Mouse (Mus musculus) left cerebral cortex, postnatal 25 days (tissue): ENCODE data around the gene Pex12. TPM values are rescaled to one million over a fixed set of nuclear protein-coding genes. Genes with fewer than 3 reads are reported as not detected.
"Not testable (repeated sequence)": the region's sequence is repeated elsewhere in the genome, so short reads cannot be mapped to it uniquely, and the experiment has no call there.

Experiments used
- DNase-seq, 2 experiments: peaks; one replicate each; pipeline ENCODE4 v3.0.0; 2022; ENCODE audit warnings: low spot score in 2 of 2, mixed read lengths in 1 of 2
- intact Hi-C: fragments of 180-260 bp; cut with DNase I; formaldehyde crosslinking; loops from one replicate; pipeline ENCODE4 v1.15.1; 2025
- total RNA-seq, 2 experiments: library from RNA; stranded (reverse); gene quantifications; 2 replicates each; pipeline ENCODE4 v1.2.3; 2021

The Pex12 gene
- total RNA-seq, 2 experiments from 2014 or later = 9.5 to 11.6 TPM

GRCm38 (mm10) chr11:83291375-83292250 lies 10.8 kb downstream of the Pex12 start:
- peak; percentile 94 to 98 for DNase-seq
- intact Hi-C loops = no loop called here

GRCm38 (mm10) chr11:83289633-83290032 lies 12.8 kb downstream of the Pex12 start:
- intact Hi-C loops = no loop called here
- no peak for DNase-seq

GRCm38 (mm10) chr11:83289036-83289435 lies 13.3 kb downstream of the Pex12 start:
- intact Hi-C loops = no loop called here
- DNase-seq = no peak

GRCm38 (mm10) chr11:83286566-83286965 lies 15.8 kb downstream of the Pex12 start, which contains the start of gene Slfn14:
Gene Slfn14, minus strand, starts transcription at chr11:83286726.
- intact Hi-C loops = no loop called here
- DNase-seq = no peak

GRCm38 (mm10) chr11:83285627-83286026 lies 16.8 kb downstream of the Pex12 start:
- no peak for DNase-seq
- intact Hi-C loops = no loop called here

GRCm38 (mm10) chr11:83282084-83282483 lies 20.3 kb downstream of the Pex12 start:
- intact Hi-C loops = no loop called here
- no peak for DNase-seq

- no peak for DNase-seq
- intact Hi-C loops = no loop called here
Measured at GRCm38 (mm10) chr11:83279691-83280090, 22.7 kb downstream of the Pex12 start.

- DNase-seq = no peak
- intact Hi-C loops = no loop called here
Measured at GRCm38 (mm10) chr11:83279024-83279423, 23.4 kb downstream of the Pex12 start.

GRCm38 (mm10) chr11:83276251-83276650 lies 26.1 kb downstream of the Pex12 start:
- intact Hi-C loops = no loop called here
- no peak for DNase-seq

GRCm38 (mm10) chr11:83271951-83272843 lies 30.2 kb downstream of the Pex12 start:
- intact Hi-C loops = no loop called here
- DNase-seq = peak in 1 of 2 experiments; percentile 45

GRCm38 (mm10) chr11:83271151-83271950 lies 31.0 kb downstream of the Pex12 start:
- DNase-seq = peak; percentile 79 to 87
- intact Hi-C loops = no loop called here

GRCm38 (mm10) chr11:83270842-83271150 lies 31.6 kb downstream of the Pex12 start:
- no peak for DNase-seq
- intact Hi-C loops = no loop called here

GRCm38 (mm10) chr11:83263146-83263545 lies 39.2 kb downstream of the Pex12 start:
- DNase-seq = no peak
- intact Hi-C loops = loop anchor here (5.0 kb wide), 1 partner anchor 346 kb away; no protein-coding TSS in a partner anchor

- DNase-seq = no peak
- intact Hi-C loops = loop anchor here (5.0 kb wide), 1 partner anchor 345 kb away; no protein-coding TSS in a partner anchor
Measured at GRCm38 (mm10) chr11:83262673-83263072, 39.7 kb downstream of the Pex12 start.

GRCm38 (mm10) chr11:83257211-83257610 lies 45.2 kb downstream of the Pex12 start:
- intact Hi-C loops = not testable (repeated sequence)

More at GRCm38 (mm10) chr11:83257211-83257610, 45.2 kb downstream of the Pex12 start:
- DNase-seq = not testable (repeated sequence)

Other genes with a start within 250 kb of the Pex12 start
- 1 to 10 TPM; 1.3 to 1.6 TPM for gene Slfn2, start 237.5 kb downstream of the Pex12 start, total RNA-seq
- gene Slfn1, start 185.7 kb downstream of the Pex12 start, total RNA-seq = not detected
- not detected for gene Slfn4, start 127.4 kb downstream of the Pex12 start, total RNA-seq
- under 1 TPM; 0.28 to 0.37 TPM for gene Slfn3, start 111.3 kb downstream of the Pex12 start, total RNA-seq
- not detected for gene Slfn14, start 15.9 kb downstream of the Pex12 start, total RNA-seq
- gene Ap2b1, start 3.6 kb downstream of the Pex12 start, total RNA-seq = 100 to 1,000 TPM; 291 to 311 TPM
- 100 to 1,000 TPM; 258 to 277 TPM for gene Rasl10b, start 106.6 kb upstream of the Pex12 start, total RNA-seq
- under 1 TPM in 1 of 2 experiments, not detected in 1; 0.18 TPM for gene Gas2l2, start 126.9 kb upstream of the Pex12 start, total RNA-seq
- gene 1700020L24Rik, start 135.1 kb upstream of the Pex12 start, total RNA-seq = not detected
- 1 to 10 TPM; 3.9 to 4.3 TPM for gene Mmp28, start 160.5 kb upstream of the Pex12 start, total RNA-seq
- 10 to 100 TPM; 48.4 to 65.7 TPM for gene Taf15, start 170.5 kb upstream of the Pex12 start, total RNA-seq
- gene Heatr9, start 219.6 kb upstream of the Pex12 start, total RNA-seq = not detected
- gene Ccl5, start 227.9 kb upstream of the Pex12 start, total RNA-seq = not detected